Mouse (Mus musculus): ENCODE data around the gene Tarbp1.
A peak's percentile ranks its signal among the peaks of the same experiment; 100 is the strongest.
"Not testable (repeated sequence)": the region's sequence is repeated elsewhere in the genome, so short reads cannot be mapped to it uniquely, and the experiment has no call there.

Tarbp1 gene

DNA sequence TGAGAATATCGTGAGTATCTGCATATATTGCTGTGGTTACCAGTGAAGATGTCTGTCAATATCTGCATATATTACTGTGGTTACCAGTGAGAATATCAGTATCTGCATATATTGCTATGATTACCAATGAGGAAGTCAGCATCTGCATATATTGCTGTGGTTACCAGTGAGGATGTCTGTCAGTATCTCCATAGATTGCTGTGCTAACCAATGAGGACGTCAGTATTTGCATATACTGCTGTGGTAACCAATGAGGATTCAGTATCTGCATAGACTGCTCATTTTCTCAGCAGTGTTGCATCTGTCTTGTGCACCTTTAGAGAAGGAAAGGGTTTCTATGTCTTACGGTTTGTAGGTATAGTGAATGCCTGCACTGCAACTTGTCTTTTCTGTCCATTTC is 54.0 kb downstream of the Tarbp1 start:
- DNase-seq (ENCODE audit: low spot score in 2 of 2), result no peak

DNA sequence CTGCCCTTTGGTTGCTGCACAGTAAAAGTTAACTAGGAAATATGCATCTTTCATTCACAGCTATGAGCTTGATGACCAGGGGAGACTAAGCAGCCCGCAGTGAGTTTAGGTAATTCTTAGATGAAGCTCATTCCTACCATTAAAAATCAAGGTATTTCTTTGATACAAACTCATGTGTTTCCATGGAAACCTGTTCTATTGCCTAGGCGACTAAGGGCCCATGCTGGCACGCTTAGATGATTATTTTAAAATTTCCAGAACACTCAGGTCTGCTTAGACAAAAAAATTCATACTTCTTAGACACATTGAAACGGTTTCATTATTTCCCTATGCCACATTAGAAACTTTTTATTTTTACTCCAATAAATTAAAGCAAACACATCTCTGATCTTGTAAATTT is 69.8 kb downstream of the Tarbp1 start:
- DNase-seq (ENCODE audit: low spot score in 2 of 2), result no peak

DNA sequence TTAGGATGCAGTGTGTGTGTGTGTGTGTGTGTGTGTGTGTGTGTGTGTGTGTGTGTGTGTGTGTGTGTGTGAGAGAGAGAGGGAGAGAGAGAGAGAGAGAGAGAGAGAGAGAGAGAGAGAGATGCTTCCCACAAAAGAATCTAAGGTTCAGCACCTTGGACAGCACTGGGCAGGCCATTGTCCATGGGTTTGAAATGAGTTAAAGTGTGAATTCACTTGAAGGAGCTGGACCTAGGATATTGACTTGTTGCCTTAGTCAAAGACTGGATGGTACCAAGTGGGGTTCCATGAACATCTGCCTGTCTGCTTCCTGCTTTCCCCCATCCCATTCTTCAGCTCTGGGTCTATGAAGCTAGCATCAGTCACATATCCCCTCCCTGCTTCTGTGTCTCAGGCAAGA is 70.3 kb downstream of the Tarbp1 start:
- not testable (repeated sequence) for DNase-seq (ENCODE audit: low spot score in 2 of 2)

DNA sequence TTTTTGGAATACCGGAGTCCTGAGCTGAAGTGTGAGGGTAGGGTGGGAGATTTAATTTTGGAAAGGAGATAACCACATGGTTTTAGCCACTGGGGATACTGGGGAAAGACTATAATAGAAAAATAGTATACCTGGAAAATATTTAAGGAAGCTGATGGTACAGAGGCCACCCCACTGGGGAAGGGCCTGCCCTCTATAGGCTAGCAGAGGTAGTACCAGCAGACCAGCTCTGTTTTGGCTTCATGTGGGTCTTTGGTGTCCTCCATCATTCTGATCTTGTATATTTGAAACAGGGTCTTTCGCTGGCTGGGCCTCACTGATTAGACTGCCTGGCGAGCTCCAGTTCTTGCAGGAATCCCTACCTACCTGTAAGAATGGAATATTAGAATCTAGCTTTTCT is 76.5 kb downstream of the Tarbp1 start:
- no peak for DNase-seq (ENCODE audit: low spot score in 2 of 2)

DNA sequence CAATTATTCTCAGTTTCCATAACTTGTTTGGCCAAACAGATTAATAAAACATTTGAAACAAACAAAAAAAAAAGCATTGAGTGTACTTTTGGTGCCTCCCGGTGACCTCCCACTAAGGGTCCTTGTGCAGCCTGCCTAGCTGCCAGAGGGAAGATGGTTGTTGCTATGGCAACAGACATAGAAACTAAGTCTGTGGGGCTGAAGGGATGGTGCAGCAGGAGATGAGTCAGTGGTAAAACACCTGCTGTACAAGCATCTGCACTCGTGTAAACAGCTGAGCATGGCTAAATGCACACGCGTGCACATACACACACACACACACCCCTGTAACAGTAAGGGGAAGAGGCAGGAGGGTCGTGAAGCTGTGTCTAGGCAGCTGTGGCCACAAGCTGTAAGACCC is 78.9 kb downstream of the Tarbp1 start:
- peak in 1 of 2 experiments; percentile 26 for DNase-seq (ENCODE audit: low spot score in 2 of 2)

DNA sequence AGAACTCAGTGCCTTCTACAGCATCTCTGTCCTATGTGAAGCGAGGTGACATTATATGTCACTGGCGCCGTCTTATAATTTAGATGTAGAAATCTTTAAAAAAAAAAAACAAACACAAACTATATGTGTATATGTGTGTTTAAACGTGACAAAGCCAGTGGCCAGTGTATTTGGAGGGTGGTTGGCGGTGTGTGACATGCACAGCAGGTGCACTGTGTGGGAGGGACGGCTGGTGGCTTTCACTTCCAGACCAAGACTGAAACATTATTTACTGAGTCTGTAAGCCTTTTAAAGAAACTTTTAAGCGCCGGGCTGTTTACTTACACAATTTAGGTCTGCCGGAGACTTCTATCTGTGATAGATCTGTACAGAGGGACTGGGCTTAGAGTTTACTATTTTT is 79.5 kb downstream of the Tarbp1 start:
- no peak for DNase-seq (ENCODE audit: low spot score in 2 of 2)

DNA sequence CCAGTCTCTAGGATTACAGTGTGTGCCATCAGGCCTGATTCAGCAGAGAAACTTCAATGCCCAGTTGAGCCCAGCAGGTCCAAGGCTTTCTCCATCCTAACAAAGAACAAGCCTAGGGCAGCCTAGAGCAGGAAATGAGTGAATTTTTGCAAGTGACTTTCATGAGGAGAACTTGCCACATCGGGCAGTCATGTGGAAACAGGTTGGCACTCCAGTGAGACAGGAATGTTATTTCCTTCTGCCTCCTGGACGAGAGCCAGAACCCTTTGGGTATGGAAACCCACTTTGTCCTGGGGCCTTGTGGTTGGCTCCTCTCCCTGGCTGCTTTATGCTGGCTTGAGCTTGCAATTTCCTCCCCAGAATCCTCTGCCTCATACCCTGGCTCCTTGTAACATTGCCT is 83.3 kb downstream of the Tarbp1 start:
- no peak for DNase-seq (ENCODE audit: low spot score in 2 of 2)

DNA sequence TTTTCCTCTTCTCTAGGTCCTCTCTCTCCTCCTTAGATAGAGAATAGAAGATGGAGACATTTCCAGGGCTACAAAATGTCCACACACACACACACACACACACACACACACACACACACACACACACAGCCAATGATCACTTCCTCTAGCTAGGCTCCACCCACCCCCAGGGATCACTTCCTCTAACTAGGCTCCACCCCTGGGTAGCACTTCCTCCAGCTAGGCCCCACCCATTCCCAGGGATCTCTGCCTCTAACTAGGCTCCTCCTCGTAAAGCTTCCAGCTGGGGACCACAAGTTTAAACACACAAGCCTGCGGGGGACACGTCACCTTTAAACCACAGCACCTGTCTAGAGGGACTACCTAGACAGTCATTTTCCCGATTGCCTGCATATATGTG is 87.3 kb downstream of the Tarbp1 start:
- no peak for DNase-seq (ENCODE audit: low spot score in 2 of 2)

DNA sequence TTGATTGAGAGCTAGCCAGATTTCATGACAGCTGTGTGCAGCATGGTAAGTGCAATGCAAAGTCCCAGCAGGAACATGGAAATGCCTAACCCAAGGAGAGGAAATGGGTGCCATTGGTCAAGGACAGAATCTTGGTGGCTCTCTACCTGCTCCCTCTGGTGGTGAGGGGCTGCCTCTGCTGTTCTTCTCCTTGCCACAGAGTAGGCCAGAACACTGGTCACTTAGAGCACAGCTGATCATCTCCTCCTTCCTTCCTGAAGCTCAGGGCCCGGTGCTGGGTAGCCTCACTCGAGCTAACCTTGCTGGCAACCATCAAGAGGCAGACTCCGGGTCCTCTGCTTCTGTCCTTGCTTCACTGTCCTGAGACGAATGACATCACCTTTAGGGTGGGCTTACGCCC is 92.1 kb downstream of the Tarbp1 start:
- DNase-seq (ENCODE audit: low spot score in 2 of 2), result peak; percentile 49 to 56

DNA sequence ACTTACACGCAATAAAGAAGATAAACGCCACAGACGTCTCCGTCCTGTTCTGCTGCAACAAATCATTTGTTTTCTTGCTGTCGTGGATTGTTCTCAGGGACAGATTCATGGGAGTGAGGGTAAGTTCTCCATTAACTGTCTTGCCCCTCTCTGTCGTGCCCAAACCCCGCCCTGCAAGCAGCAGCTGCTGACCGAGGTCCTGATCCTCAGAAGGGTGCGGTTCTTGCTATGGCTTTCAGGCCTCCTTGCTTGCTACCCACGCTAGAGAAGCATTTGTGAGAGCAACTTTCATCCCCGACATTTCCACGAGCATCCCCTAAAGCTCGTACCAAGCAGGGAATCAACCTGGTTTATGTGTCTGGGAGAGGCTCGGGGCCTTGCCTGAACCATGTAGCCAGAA is 92.6 kb downstream of the Tarbp1 start:
- DNase-seq (ENCODE audit: low spot score in 2 of 2), result no peak

DNA sequence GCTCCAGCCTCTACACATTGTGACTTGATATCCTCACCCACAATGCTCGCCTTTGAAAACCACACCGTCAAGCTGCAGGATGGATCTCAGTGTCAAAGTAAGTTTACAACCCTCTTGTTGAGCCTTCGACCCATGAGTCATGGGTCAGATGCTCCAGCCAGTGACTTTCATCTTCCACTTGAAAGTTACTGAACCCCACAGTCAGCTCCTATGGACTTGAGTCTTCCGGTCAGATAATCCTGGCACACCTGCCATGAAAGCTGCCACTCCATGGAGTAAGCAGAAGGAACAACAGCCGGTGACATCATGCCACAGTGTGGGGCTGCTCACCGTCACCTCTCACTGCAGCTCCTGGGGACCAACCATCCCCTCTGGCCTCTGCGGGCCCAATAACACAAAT is 93.6 kb downstream of the Tarbp1 start:
- DNase-seq (ENCODE audit: low spot score in 2 of 2), result no peak

DNA sequence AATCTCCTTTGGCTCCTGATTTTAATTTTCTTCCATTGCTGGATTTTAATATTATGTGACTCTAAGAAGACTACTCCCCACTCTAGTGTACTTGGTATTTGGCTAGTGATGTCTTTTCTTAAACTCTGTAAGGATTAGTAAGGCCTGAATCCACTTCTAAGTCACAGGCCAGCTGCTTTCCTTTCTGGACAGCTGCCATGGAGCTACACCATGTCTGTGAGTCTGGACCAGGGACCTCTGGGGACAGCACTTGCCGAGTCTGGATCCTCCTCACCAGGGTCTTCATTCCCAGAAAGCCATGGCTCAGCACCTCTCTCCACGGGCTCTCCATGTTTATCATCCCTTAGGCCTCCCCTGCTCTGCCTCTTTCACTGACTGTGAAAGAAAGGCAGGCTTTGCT is 94.7 kb downstream of the Tarbp1 start:
- no peak for DNase-seq (ENCODE audit: low spot score in 2 of 2)

DNA sequence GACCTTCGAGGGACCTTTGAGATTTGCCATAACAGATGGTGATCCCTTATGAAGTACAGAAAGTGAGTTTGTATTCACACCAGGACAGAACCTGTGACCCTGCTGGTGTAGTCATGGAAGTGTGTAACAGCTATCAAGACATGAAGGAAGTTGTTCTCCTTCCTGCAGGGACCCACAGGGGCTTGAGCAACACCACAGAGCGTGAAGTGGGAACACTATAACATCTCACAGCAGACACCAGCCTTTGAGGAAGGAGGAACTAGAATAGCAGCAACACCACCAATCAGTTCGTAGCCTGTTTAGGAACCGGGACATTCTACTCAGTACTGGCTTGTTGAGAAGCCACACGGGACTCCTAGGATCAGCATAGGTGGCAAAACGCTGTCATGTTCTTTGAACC is 95.3 kb downstream of the Tarbp1 start:
- DNase-seq (ENCODE audit: low spot score in 2 of 2), result no peak
